Mouse (Mus musculus): ENCODE measurements around the gene Kif6.

DNA sequence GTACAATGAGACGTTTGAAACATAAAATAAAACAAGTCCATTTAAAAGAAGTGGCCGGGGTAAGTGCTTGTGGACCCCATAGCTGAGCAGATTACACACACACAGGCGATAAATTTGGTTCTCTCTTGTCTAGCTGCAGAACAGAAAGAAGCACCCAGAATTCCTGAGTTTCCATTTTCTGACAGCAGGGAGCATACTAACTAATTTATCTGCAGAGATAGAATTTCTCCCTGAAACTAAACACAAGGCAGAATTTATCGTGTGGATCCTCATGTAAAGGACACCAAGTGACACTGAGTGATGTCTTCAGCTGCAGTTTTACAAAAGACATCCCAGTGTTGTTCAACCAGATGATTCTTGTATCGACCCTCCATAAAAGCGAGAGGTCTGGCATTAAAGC, 260.5 kb downstream of the Kif6 start:
- TF ChIP-seq POLR2A (IDR thresholded peaks at IDR 0.05; ENCODE audit: low read depth, low read length) (no peak), CTCF (IDR thresholded peaks at IDR 0.05; ENCODE audit: extremely low read depth, insufficient read depth, insufficient read length, insufficient replicate concordance) (no peak)

Data from spleen, adult 2 months (tissue).